Mouse (Mus musculus): ENCODE measurements around the gene Gm13199. TPM values are rescaled to one million over a fixed set of nuclear protein-coding genes. Genes with fewer than 3 reads are reported as not detected.

The Gm13199 gene
- polyA plus RNA-seq, 1 experiment from 2014 or later: 1.3 TPM

Other genes with a start within 250 kb of the Gm13199 start
- gene Camk1d, start 148.4 kb downstream of the Gm13199 start, polyA plus RNA-seq (2014; fragmentation: Nextera tagmentation; extraction: Ambion mirVana): 1.4 and 2.9 TPM in 2 replicates
- gene Nudt5, start 17.9 kb downstream of the Gm13199 start, polyA plus RNA-seq (2014; fragmentation: Nextera tagmentation; extraction: Ambion mirVana): 77.3 and 80.0 TPM in 2 replicates
- 216 and 217 TPM in 2 replicates for gene Cdc123, start 17.8 kb downstream of the Gm13199 start, polyA plus RNA-seq (2014; fragmentation: Nextera tagmentation; extraction: Ambion mirVana)
- gene Sec61a2, start 32.5 kb upstream of the Gm13199 start, polyA plus RNA-seq (2014; fragmentation: Nextera tagmentation; extraction: Ambion mirVana): 55.1 and 60.3 TPM in 2 replicates
- gene Dhtkd1, start 79.9 kb upstream of the Gm13199 start, polyA plus RNA-seq (2014; fragmentation: Nextera tagmentation; extraction: Ambion mirVana): 1.6 and 1.9 TPM in 2 replicates
- gene Upf2, start 88.5 kb upstream of the Gm13199 start, polyA plus RNA-seq (2014; fragmentation: Nextera tagmentation; extraction: Ambion mirVana): 8.8 and 9.2 TPM in 2 replicates

Data from heart, embryonic 11.5 days (tissue).